Mouse (Mus musculus) kidney, adult 18-20 months (tissue): ENCODE data around the gene Card9.

Experiments
- DNase-seq: peaks from one replicate; pipeline ENCODE4 v3.0.0; 2021

Card9 gene

GRCm38 (mm10) chr2:26359983-26360382 is 735 bp downstream of the Card9 start:
- DNase-seq, result no peak

GRCm38 (mm10) chr2:26358667-26359320 is 1.9 kb downstream of the Card9 start:
- DNase-seq, result no peak

GRCm38 (mm10) chr2:26357484-26357883 is 3.2 kb downstream of the Card9 start:
- peak; percentile 84 for DNase-seq

- DNase-seq, result no peak
Observed at GRCm38 (mm10) chr2:26356678-26357077, 4.0 kb downstream of the Card9 start.

GRCm38 (mm10) chr2:26356231-26356630 is 4.5 kb downstream of the Card9 start:
- no peak for DNase-seq

GRCm38 (mm10) chr2:26354401-26354800 is 6.3 kb downstream of the Card9 start:
- no peak for DNase-seq

GRCm38 (mm10) chr2:26353066-26353980 is 7.4 kb downstream of the Card9 start:
- DNase-seq, result no peak

GRCm38 (mm10) chr2:26352291-26352910 is 8.3 kb downstream of the Card9 start:
- no peak for DNase-seq

GRCm38 (mm10) chr2:26351358-26352290 is 9.1 kb downstream of the Card9 start, which contains the start of gene Dnlz:
Gene Dnlz (minus strand): TSS chr2:26352110.
- DNase-seq, result peak; percentile 94

GRCm38 (mm10) chr2:26348241-26348640 is 12.5 kb downstream of the Card9 start:
- DNase-seq, result no peak

- peak; percentile 38 for DNase-seq
Observed at GRCm38 (mm10) chr2:26342609-26343490, 17.9 kb downstream of the Card9 start.

- peak; percentile 46 for DNase-seq
Observed at GRCm38 (mm10) chr2:26342044-26342443, 18.7 kb downstream of the Card9 start.

GRCm38 (mm10) chr2:26341510-26341981 is 19.2 kb downstream of the Card9 start:
- DNase-seq, result no peak

- peak; percentile 42 for DNase-seq
Observed at GRCm38 (mm10) chr2:26339204-26339551, 21.5 kb downstream of the Card9 start.

GRCm38 (mm10) chr2:26338302-26339203 is 22.2 kb downstream of the Card9 start:
- DNase-seq, result no peak

- DNase-seq, result no peak
Observed at GRCm38 (mm10) chr2:26330702-26331101, 30.0 kb downstream of the Card9 start.

- no peak for DNase-seq
Observed at GRCm38 (mm10) chr2:26330056-26330468, 30.7 kb downstream of the Card9 start.

GRCm38 (mm10) chr2:26329402-26329801 is 31.3 kb downstream of the Card9 start:
- no peak for DNase-seq

GRCm38 (mm10) chr2:26327852-26328251 is 32.9 kb downstream of the Card9 start:
- no peak for DNase-seq
